Mouse (Mus musculus) testis, adult 2 months (tissue): Measurements from ENCODE around the gene Cog4.

Experiments used
- CTCF ChIP-seq: fragments of 200-500 bp; IDR thresholded peaks from 2 replicates; pipeline ENCODE4 v1.5.1; 2012; ENCODE audit warnings: low read depth, mild to moderate bottlenecking, inconsistent platforms, low read length, moderate library complexity; ENCODE audit not compliant: control insufficient read depth, insufficient read depth, insufficient replicate concordance
- POLR2A ChIP-seq: fragments of 200-500 bp; IDR thresholded peaks from 2 replicates; pipeline ENCODE4 v1.6.1; 2012; ENCODE audit warnings: low read depth, mild to moderate bottlenecking, inconsistent platforms, low read length, moderate library complexity; ENCODE audit not compliant: control insufficient read depth

- TF ChIP-seq CTCF (no peak), POLR2A (no peak)
Measured at GRCm38 (mm10) chr8:110888441-110888840, 42.0 kb downstream of the Cog4 start.
